Mouse (Mus musculus) midbrain, postnatal 0 days (tissue): ENCODE data around the gene AU021092. TPM values are rescaled to one million over a fixed set of nuclear protein-coding genes. Genes with fewer than 3 reads are reported as not detected.
"Not testable (repeated sequence)": the region's sequence is repeated elsewhere in the genome, so short reads cannot be mapped to it uniquely, and the experiment has no call there.

Source experiments
- ATAC-seq: fragments of 200-750 bp; cut with Nextera tagmentation; 2 replicates; pipeline ENCODE4 v1.8.0; 2017; ENCODE audit warnings: moderate number of reproducible peaks, mild to moderate bottlenecking, moderate TSS enrichment, moderate library complexity; ENCODE audit not compliant: low FRiP score
- DNase-seq: peaks from one replicate; pipeline ENCODE4 v3.0.0-alpha.2; 2015; ENCODE audit warnings: low spot score
- H3K27ac ChIP-seq: fragments of 300-500 bp; sonication (generic); 2 replicates; pipeline ENCODE4 v1.5.1; 2014; ENCODE audit warnings: low read depth, mild to moderate bottlenecking, low read length, mixed read lengths
- H3K27me3 ChIP-seq: fragments of 300-500 bp; sonication (generic); 2 replicates; pipeline ENCODE4 v1.6.1; 2014; ENCODE audit warnings: low read length, control low read depth, mixed read lengths; ENCODE audit not compliant: insufficient read depth
- H3K36me3 ChIP-seq: fragments of 300-500 bp; sonication (generic); 2 replicates; pipeline ENCODE4 v1.6.1; 2014; ENCODE audit warnings: low read length, control low read depth, mixed read lengths; ENCODE audit not compliant: insufficient read depth
- H3K4me1 ChIP-seq: fragments of 300-500 bp; sonication (generic); 2 replicates; pipeline ENCODE4 v1.6.1; 2014; ENCODE audit warnings: mild to moderate bottlenecking, control low read depth, antibody characterized with exemption, low read length, mixed read lengths; ENCODE audit not compliant: insufficient read depth
- H3K4me2 ChIP-seq: fragments of 300-500 bp; sonication (generic); 2 replicates; pipeline ENCODE4 v1.6.1; 2014; ENCODE audit warnings: low read depth, mild to moderate bottlenecking, low read length, mixed read lengths; ENCODE audit not compliant: poor library complexity, severe bottlenecking
- H3K4me3 ChIP-seq: fragments of 300-500 bp; sonication (generic); 2 replicates; pipeline ENCODE4 v1.5.1; 2014; ENCODE audit warnings: low read depth, mild to moderate bottlenecking, low read length, moderate library complexity
- H3K9ac ChIP-seq: fragments of 300-500 bp; sonication (generic); replicated peaks from 2 replicates; pipeline ENCODE4 v1.6.1; 2014; ENCODE audit warnings: mild to moderate bottlenecking, low read length, moderate library complexity, mixed read lengths; ENCODE audit not compliant: poor library complexity, severe bottlenecking
- H3K9me3 ChIP-seq: fragments of 300-500 bp; sonication (generic); 2 replicates; pipeline ENCODE4 v1.6.1; 2016; ENCODE audit warnings: low read length, control low read depth
- CTCF ChIP-seq: IDR thresholded peaks from 2 replicates; pipeline ENCODE4 v1.5.1; 2016; ENCODE audit warnings: antibody characterized with exemption, mild to moderate bottlenecking
- WGBS: fragments of 180-500 bp; shearing (Covaris S2); extraction: QIAGEN DNeasy Blood & Tissue Kit; methylation state at CpG from one replicate; pipeline ENCODE4 v1.1.7; 2014; 5-methylcytosine and 5-hydroxymethylcytosine counted together
- polyA plus RNA-seq: library from polyadenylated mRNA; unstranded; fragments of >200 nt; fragmentation: Nextera tagmentation; extraction: Ambion mirVana; gene quantifications from 2 replicates; pipeline ENCODE4 v1.2.1, GENCODE M21; 2015
- total RNA-seq: library from RNA; depleted of rRNA; stranded (reverse); fragments of >200 nt; gene quantifications from 2 replicates; pipeline ENCODE4 v1.2.3, GENCODE M21; 2014

The AU021092 gene
- total and polyA plus RNA-seq, 2 experiments from 2014 or later: 8.1 to 22.4 TPM

- Histone ChIP-seq H3K4me1 (no peaks in the 10 kb centered on the region), H3K27ac (no peak overlapping the region), H3K36me3 (peaks cover 48% of the 10 kb centered on the region), H3K27me3 (no peaks in the 10 kb centered on the region), H3K9ac (no peak overlapping the region), H3K4me3 (no peak overlapping the region), H3K9me3 (no peaks in the 10 kb centered on the region), H3K4me2 (no peak overlapping the region)
- ATAC-seq (no peak), DNase-seq (no peak)
- TF ChIP-seq CTCF: no peak
- 87% methylated on average over 4 of the region's 4 CpGs for WGBS
Measured at GRCm38 (mm10) chr16:5242355-5242754, 20.3 kb upstream of the AU021092 start.

- WGBS: 3% methylated on average over 47 of the region's 47 CpGs
- peak; percentile 96 for ATAC-seq
- peak within 1 kb of the TSS; percentile 90 for H3K4me3 ChIP-seq
Measured at GRCm38 (mm10) chr16:5233418-5234313, 11.6 kb upstream of the AU021092 start, which contains the start of gene Alg1. Gene Alg1, plus strand, starts transcription at chr16:5233621.

GRCm38 (mm10) chr16:5232982-5233381 lies 10.9 kb upstream of the AU021092 start:
- ATAC-seq (no peak), DNase-seq (no peak)
- H3K27ac ChIP-seq: 0 out of 2 replicates have a peak overlapping the region, but pooled peaks have one; percentile 55
- no peak overlapping the region for H3K9ac ChIP-seq
- 69% methylated on average over 4 of the region's 4 CpGs for WGBS
- H3K4me2 ChIP-seq: peak overlapping the region; percentile 91
- H3K4me1 ChIP-seq: peaks cover 5% of the 10 kb centered on the region; the same call in 1 of the 2 replicates
- no peaks in the 10 kb centered on the region for H3K9me3 ChIP-seq
- 0 out of 2 replicates have a peak, but pooled peaks cover under 1% of the 10 kb centered on the region for H3K36me3 ChIP-seq
- TF ChIP-seq CTCF: no peak
- no peaks in the 10 kb centered on the region for H3K27me3 ChIP-seq
- H3K4me3 ChIP-seq: peak overlapping the region; percentile 90

More at GRCm38 (mm10) chr16:5233418-5234313, 11.6 kb upstream of the AU021092 start, which contains the start of gene Alg1:
- peak within 1 kb of the TSS; percentile 76 for H3K9ac ChIP-seq
- no peaks in the 10 kb centered on the region for H3K9me3 ChIP-seq
- peaks cover 5% of the 10 kb centered on the region; the same call in 1 of the 2 replicates for H3K4me1 ChIP-seq
- DNase-seq: peak; percentile 96
- H3K36me3 ChIP-seq: 0 out of 2 replicates have a peak, but pooled peaks cover 2% of the 10 kb centered on the region
- peak within 1 kb of the TSS; percentile 55 for H3K27ac ChIP-seq
- TF ChIP-seq CTCF: peak; percentile 19; the same call in 1 of the 2 replicates
- no peaks in the 10 kb centered on the region for H3K27me3 ChIP-seq
- H3K4me2 ChIP-seq: peak within 1 kb of the TSS; percentile 91

- not testable (repeated sequence) for H3K4me2 ChIP-seq, H3K4me3 ChIP-seq
- WGBS: 81% methylated on average over 3 of the region's 3 CpGs
Measured at GRCm38 (mm10) chr16:5228103-5228502, 6.0 kb upstream of the AU021092 start.

GRCm38 (mm10) chr16:5227501-5227900 lies 5.4 kb upstream of the AU021092 start:
- ATAC-seq, H3K9ac ChIP-seq, H3K27ac ChIP-seq, H3K4me3 ChIP-seq, DNase-seq, H3K4me2 ChIP-seq, H3K9me3 ChIP-seq, H3K36me3 ChIP-seq, H3K4me1 ChIP-seq, H3K27me3 ChIP-seq: not testable (repeated sequence)
- WGBS: 87% methylated on average over 19 of the region's 19 CpGs

More at GRCm38 (mm10) chr16:5228103-5228502, 6.0 kb upstream of the AU021092 start:
- H3K9me3 ChIP-seq, ATAC-seq, DNase-seq, H3K36me3 ChIP-seq, H3K27me3 ChIP-seq, H3K4me1 ChIP-seq, H3K9ac ChIP-seq, H3K27ac ChIP-seq: not testable (repeated sequence)

GRCm38 (mm10) chr16:5226534-5226933 lies 4.4 kb upstream of the AU021092 start:
- not testable (repeated sequence) for H3K27ac ChIP-seq, H3K4me2 ChIP-seq, H3K4me3 ChIP-seq, H3K4me1 ChIP-seq, H3K9me3 ChIP-seq, ATAC-seq, H3K9ac ChIP-seq, H3K27me3 ChIP-seq, H3K36me3 ChIP-seq, DNase-seq
- WGBS: 6% methylated on average over 1 of the region's 1 CpGs
